Mouse (Mus musculus) megakaryocyte, embryonic 14.5 days (primary cell): Measurements from ENCODE around the gene Rps12.

ENCODE experiments used
- FLI1 ChIP-seq: IDR thresholded peaks from 2 replicates; pipeline ENCODE4 v1.6.1; 2012; ENCODE audit warnings: low read length, inconsistent platforms, mixed read lengths
- GATA1 ChIP-seq: IDR thresholded peaks from 3 replicates; pipeline ENCODE4 v1.6.1; 2012; ENCODE audit warnings: mixed read lengths, low read length, inconsistent platforms, borderline replicate concordance

DNA sequence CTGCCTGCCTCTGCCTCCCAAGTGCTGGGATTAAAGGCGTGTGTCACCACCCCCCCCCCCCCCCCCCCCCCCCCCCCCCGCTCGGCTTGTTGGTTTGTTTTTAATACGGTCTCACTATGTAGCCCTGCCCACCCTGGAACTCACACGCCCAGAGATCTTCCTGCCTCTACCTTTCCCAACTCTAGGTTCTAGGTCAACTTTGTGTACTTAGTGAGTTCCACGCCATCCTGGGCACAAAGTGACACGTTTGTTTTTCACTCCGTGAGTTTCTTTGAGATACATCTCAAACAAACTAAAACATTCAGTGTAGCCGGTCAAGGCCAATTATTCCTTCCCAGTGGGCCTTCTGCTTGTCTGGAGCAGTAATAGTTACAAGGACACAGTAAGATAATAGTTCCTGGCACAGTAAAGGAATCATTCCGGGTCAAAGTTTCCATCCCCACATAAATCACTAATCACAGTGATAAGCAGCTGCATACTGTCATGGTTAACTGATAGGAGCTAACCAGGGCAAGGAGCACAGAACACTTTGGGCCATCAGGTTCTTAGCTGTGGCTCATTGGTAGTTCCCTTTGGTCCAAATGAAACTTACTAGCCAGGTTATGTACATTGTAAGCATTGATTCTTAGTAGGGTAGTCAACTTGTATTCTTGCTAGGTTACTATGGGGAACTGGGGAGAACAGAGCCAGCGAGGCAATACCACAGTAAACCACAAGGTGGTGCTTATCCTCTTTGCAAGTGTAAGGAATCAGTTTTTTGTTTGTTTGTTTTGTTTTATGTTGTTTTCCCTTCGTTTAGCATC is 24.8 kb upstream of the Rps12 start:
- TF ChIP-seq GATA1 (no peak), FLI1 (no peak)
